Mouse (Mus musculus) hindbrain, embryonic 14.5 days (tissue): ENCODE results near the gene Stag2. TPM values are rescaled to one million over a fixed set of nuclear protein-coding genes. Genes with fewer than 3 reads are reported as not detected.
A peak's percentile ranks its signal among the peaks of the same experiment; 100 is the strongest.

ENCODE experiments used
- ATAC-seq: fragments of 200-750 bp; cut with Nextera tagmentation; 2 replicates; pipeline ENCODE4 v1.8.0; 2017; ENCODE audit warnings: moderate number of reproducible peaks, mild to moderate bottlenecking, moderate TSS enrichment, moderate library complexity; ENCODE audit not compliant: low FRiP score
- DNase-seq: peaks from one replicate; pipeline ENCODE4 v3.0.0-alpha.2; 2015; ENCODE audit warnings: low spot score
- H3K27ac ChIP-seq: fragments of 300-500 bp; sonication (generic); 2 replicates; pipeline ENCODE4 v1.5.1; 2014; ENCODE audit warnings: mild to moderate bottlenecking, moderate library complexity
- H3K27me3 ChIP-seq: fragments of 300-500 bp; sonication (generic); 2 replicates; pipeline ENCODE4 v1.6.1; 2014; ENCODE audit warnings: mild to moderate bottlenecking, low read length, mixed read lengths; ENCODE audit not compliant: control insufficient read depth, insufficient read depth
- H3K36me3 ChIP-seq: fragments of 300-500 bp; sonication (generic); replicated peaks from 2 replicates; pipeline ENCODE4 v1.6.1; 2014; ENCODE audit not compliant: control insufficient read depth, insufficient read depth
- H3K4me1 ChIP-seq: fragments of 300-500 bp; sonication (generic); replicated peaks from 2 replicates; pipeline ENCODE4 v1.6.1; 2014; ENCODE audit warnings: antibody characterized with exemption, low read length, mixed read lengths; ENCODE audit not compliant: control insufficient read depth, insufficient read depth
- H3K4me2 ChIP-seq: fragments of 300-500 bp; sonication (generic); replicated peaks from 2 replicates; pipeline ENCODE4 v1.6.1; 2014; ENCODE audit warnings: mild to moderate bottlenecking, moderate library complexity
- H3K4me3 ChIP-seq: fragments of 300-500 bp; sonication (generic); replicated peaks from 2 replicates; pipeline ENCODE4 v1.5.1; 2014; ENCODE audit warnings: mild to moderate bottlenecking, low read length
- H3K9ac ChIP-seq: fragments of 300-500 bp; sonication (generic); 2 replicates; pipeline ENCODE4 v1.6.1; 2014
- H3K9me3 ChIP-seq: fragments of 300-500 bp; sonication (generic); 2 replicates; pipeline ENCODE4 v1.6.1; 2016; ENCODE audit warnings: low read length; ENCODE audit not compliant: control insufficient read depth
- WGBS: fragments of 180-500 bp; shearing (Covaris S2); extraction: QIAGEN DNeasy Blood & Tissue Kit; methylation state at CpG from one replicate; pipeline ENCODE4 v1.1.7; 2014; 5-methylcytosine and 5-hydroxymethylcytosine counted together
- polyA plus RNA-seq: library from polyadenylated mRNA; unstranded; fragments of >200 nt; fragmentation: Nextera tagmentation; extraction: Ambion mirVana; gene quantifications from 2 replicates; pipeline ENCODE4 v1.2.1, GENCODE M21; 2014

Stag2 gene
- polyA plus RNA-seq, 1 experiment from 2014 or later: 29.4 TPM

DNA sequence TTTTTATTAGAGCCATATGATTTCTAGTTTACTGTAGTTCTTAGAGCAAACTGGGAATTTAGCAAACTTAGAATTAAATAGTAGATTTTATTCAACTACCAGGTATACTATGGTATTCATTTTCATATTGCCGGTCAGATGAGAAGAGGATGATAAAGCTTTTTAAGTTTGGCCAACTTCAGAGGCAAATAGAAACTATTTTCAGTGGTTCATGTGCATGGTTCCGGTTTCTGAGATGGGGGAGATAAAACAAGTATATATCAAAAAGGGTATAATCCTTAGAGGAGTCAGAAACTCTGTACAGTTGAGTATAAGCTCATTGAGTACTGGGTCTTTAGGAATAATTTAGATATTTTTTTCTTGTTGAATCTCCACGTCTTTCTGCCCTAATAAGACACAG, 45.5 kb downstream of the Stag2 start:
- Histone ChIP-seq H3K36me3 (no peaks in the 10 kb centered on the region), H3K4me2 (no peak overlapping the region), H3K9me3 (no peaks in the 10 kb centered on the region), H3K27ac (no peak overlapping the region), H3K4me3 (no peak overlapping the region), H3K4me1 (no peaks in the 10 kb centered on the region), H3K9ac (no peak overlapping the region), H3K27me3 (no peaks in the 10 kb centered on the region)
- no peak for DNase-seq
- ATAC-seq: no peak
- WGBS: 85% methylated on average over 3 of the region's 3 CpGs

- H3K27me3 ChIP-seq: no peaks in the 10 kb centered on the region
- H3K36me3 ChIP-seq: no peaks in the 10 kb centered on the region
- H3K4me3 ChIP-seq: no peak overlapping the region
- DNase-seq (no peak), ATAC-seq (no peak)
- H3K9ac ChIP-seq: no peak overlapping the region
- no peak overlapping the region for H3K27ac ChIP-seq
- H3K4me1 ChIP-seq: no peaks in the 10 kb centered on the region
- H3K9me3 ChIP-seq: no peaks in the 10 kb centered on the region
- no peak overlapping the region for H3K4me2 ChIP-seq
- 96% methylated on average over 4 of the region's 4 CpGs for whole genome bisulfite sequencing
Observed at GRCm38 (mm10) chrX:42202482-42202881, 53.4 kb downstream of the Stag2 start.

- H3K9me3 ChIP-seq: no peaks in the 10 kb centered on the region
- no peak overlapping the region for H3K4me3 ChIP-seq
- 90% methylated on average over 1 of the region's 1 CpGs for WGBS
- ATAC-seq (no peak), DNase-seq (no peak)
- no peaks in the 10 kb centered on the region for H3K4me1 ChIP-seq
- H3K27me3 ChIP-seq: no peaks in the 10 kb centered on the region
- no peaks in the 10 kb centered on the region; the same call in 1 of the 2 replicates for H3K36me3 ChIP-seq
- H3K27ac ChIP-seq: no peak overlapping the region
- H3K9ac ChIP-seq: no peak overlapping the region
- no peak overlapping the region for H3K4me2 ChIP-seq
Observed at GRCm38 (mm10) chrX:42215742-42216141, 66.6 kb downstream of the Stag2 start.

DNA sequence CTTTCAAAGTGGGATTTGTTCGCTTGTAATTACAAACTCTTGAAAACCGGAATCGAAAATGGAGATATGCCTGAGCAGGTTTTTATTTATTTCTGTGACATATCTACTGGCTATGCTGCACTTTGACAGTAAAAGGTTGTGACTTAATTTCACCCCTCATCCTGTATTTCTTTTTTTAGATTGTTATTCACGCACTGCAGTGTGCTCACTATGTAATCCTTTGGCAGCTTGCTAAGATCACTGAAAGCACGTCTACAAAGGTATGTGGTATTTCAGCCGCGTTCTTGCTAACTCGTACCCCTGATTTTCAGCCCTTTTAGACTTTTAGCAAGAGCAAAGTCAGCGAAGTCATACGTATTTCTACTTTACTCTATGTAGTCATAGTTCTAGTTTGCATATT, 101.2 kb downstream of the Stag2 start:
- Histone ChIP-seq H3K9me3 (no peaks in the 10 kb centered on the region), H3K4me2 (no peak overlapping the region), H3K27ac (no peak overlapping the region), H3K4me3 (no peak overlapping the region), H3K36me3 (no peaks in the 10 kb centered on the region; the same call in 1 of the 2 replicates), H3K27me3 (no peaks in the 10 kb centered on the region), H3K4me1 (no peaks in the 10 kb centered on the region), H3K9ac (no peak overlapping the region)
- 96% methylated on average over 10 of the region's 10 CpGs for WGBS
- ATAC-seq (no peak), DNase-seq (no peak)

DNA sequence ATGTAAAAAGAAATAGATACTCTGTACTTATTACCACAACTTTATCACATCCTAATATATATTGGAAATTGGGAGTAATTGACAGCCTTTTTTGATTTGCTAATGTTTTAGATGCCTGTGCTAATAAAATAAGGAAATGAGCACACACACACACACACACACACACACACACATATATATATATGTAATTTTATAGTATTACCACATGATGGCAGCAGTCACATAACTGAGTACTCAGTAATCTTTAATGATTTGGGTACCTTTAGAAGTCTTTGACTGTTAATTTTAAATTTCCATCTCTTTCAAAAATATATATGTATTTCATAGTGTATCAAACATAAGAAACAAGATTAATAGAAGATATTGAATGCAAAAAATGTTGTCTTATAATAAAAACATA, 123.6 kb downstream of the Stag2 start:
- no peak overlapping the region for H3K27ac ChIP-seq
- H3K4me2 ChIP-seq: no peak overlapping the region
- H3K9me3 ChIP-seq: no peaks in the 10 kb centered on the region
- H3K36me3 ChIP-seq: no peaks in the 10 kb centered on the region; the same call in 1 of the 2 replicates
- no peaks in the 10 kb centered on the region for H3K4me1 ChIP-seq
- H3K27me3 ChIP-seq: no peaks in the 10 kb centered on the region
- DNase-seq (peak; percentile 55), ATAC-seq (no peak)
- no peak overlapping the region for H3K4me3 ChIP-seq
- no peak overlapping the region for H3K9ac ChIP-seq

DNA sequence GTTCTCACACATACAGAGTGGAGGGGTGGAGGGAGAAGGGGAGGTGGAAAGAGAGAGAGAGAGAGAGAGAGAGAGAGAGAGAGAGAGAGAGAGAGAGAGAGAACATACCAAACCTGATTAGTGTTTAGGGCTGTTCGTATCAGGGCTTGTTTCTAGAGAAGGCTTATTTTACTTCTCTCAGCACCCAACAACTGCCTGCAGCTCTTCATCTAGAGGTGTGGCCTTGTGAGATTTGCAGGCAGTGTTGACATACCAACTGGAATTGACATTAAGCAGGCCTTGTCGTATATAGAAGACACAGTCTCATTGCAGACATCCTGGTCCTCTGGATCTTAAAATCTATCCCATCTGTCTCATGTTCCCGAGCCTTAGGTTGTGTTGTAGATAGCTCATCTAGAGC, 141.1 kb downstream of the Stag2 start:
- 78% methylated on average over 3 of the region's 3 CpGs for WGBS
- H3K9ac ChIP-seq: no peak overlapping the region
- H3K4me2 ChIP-seq: no peak overlapping the region
- H3K27me3 ChIP-seq: no peaks in the 10 kb centered on the region
- DNase-seq (no peak), ATAC-seq (no peak)
- no peaks in the 10 kb centered on the region for H3K9me3 ChIP-seq
- H3K4me3 ChIP-seq: no peak overlapping the region
- H3K36me3 ChIP-seq: no peaks in the 10 kb centered on the region
- no peak overlapping the region for H3K27ac ChIP-seq
- no peaks in the 10 kb centered on the region for H3K4me1 ChIP-seq

GRCm38 (mm10) chrX:42315231-42315630, 166.1 kb downstream of the Stag2 start:
- H3K4me1 ChIP-seq: no peaks in the 10 kb centered on the region
- no peaks in the 10 kb centered on the region for H3K9me3 ChIP-seq
- no peaks in the 10 kb centered on the region for H3K36me3 ChIP-seq
- H3K27ac ChIP-seq: no peak overlapping the region
- ATAC-seq (no peak), DNase-seq (no peak)
- no peak overlapping the region for H3K4me3 ChIP-seq
- no peaks in the 10 kb centered on the region for H3K27me3 ChIP-seq
- H3K9ac ChIP-seq: no peak overlapping the region
- H3K4me2 ChIP-seq: no peak overlapping the region
- 76% methylated on average over 3 of the region's 3 CpGs for WGBS

GRCm38 (mm10) chrX:42320424-42320823, 171.3 kb downstream of the Stag2 start:
- Histone ChIP-seq H3K27ac (no peak overlapping the region), H3K36me3 (no peaks in the 10 kb centered on the region), H3K4me3 (no peak overlapping the region), H3K4me2 (no peak overlapping the region), H3K9ac (no peak overlapping the region), H3K4me1 (no peaks in the 10 kb centered on the region), H3K9me3 (no peaks in the 10 kb centered on the region), H3K27me3 (no peaks in the 10 kb centered on the region)
- 35% methylated on average over 5 of the region's 5 CpGs for WGBS
- no peak for ATAC-seq
- no peak for DNase-seq

DNA sequence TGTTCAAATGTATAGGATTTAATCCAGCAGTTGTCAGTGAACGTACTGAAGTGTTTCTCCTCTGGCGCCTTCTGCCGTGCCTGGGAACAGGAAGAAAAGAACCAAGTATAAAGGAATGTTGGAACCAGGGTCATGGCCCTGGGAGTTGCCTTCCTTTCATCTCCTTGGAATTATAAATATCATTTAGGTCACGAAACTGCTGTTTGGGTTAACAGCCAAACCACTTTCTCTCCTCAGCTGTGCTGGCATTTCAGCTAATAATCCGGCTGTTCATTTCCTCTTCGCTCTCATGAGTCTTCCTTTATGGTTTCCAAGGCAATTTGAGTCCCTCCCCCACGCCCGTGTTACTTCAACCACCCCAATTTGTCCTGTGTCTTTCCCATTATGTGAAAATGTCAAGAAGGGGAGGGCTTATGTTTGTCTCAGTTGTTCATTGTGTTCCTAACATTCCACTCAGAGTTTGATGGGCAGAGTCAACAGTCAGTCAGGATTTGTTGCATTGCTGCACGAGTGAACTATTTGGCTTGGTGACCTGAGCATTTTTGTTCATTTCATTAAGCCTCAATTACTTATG, 172.2 kb downstream of the Stag2 start:
- Histone ChIP-seq H3K36me3 (no peaks in the 10 kb centered on the region), H3K9ac (no peak overlapping the region), H3K4me3 (no peak overlapping the region), H3K4me1 (no peaks in the 10 kb centered on the region), H3K27me3 (no peaks in the 10 kb centered on the region), H3K27ac (no peak overlapping the region), H3K4me2 (no peak overlapping the region), H3K9me3 (no peaks in the 10 kb centered on the region)
- DNase-seq (no peak), ATAC-seq (no peak)
- WGBS: 29% methylated on average over 9 of the region's 9 CpGs

GRCm38 (mm10) chrX:42324848-42325247, 175.7 kb downstream of the Stag2 start:
- no peaks in the 10 kb centered on the region for H3K9me3 ChIP-seq
- no peaks in the 10 kb centered on the region for H3K4me1 ChIP-seq
- DNase-seq: no peak
- no peak for ATAC-seq
- H3K27me3 ChIP-seq: no peaks in the 10 kb centered on the region
- H3K4me3 ChIP-seq: no peak overlapping the region
- H3K36me3 ChIP-seq: no peaks in the 10 kb centered on the region
- no peak overlapping the region for H3K27ac ChIP-seq
- H3K4me2 ChIP-seq: no peak overlapping the region
- H3K9ac ChIP-seq: no peak overlapping the region
- 48% methylated on average over 3 of the region's 3 CpGs for WGBS
